Mouse (Mus musculus) small intestine, adult 10 weeks (tissue): ENCODE data around the gene Cpne2. TPM values are rescaled to one million over a fixed set of nuclear protein-coding genes. Genes with fewer than 3 reads are reported as not detected.

ENCODE experiments used
- polyA plus RNA-seq: library from polyadenylated mRNA; stranded (reverse); fragments of 350-450 nt; fragmentation: Illumina TruSeq; extraction: RNeasy Lipid Tissue Mini Kit (QIAGEN cat#74804); gene quantifications from one replicate; pipeline ENCODE4 v1.2.3, GENCODE M21; 2014; ENCODE audit warnings: low replicate concordance

Cpne2 gene
- 11.6 TPM for polyA plus RNA-seq

DNA sequence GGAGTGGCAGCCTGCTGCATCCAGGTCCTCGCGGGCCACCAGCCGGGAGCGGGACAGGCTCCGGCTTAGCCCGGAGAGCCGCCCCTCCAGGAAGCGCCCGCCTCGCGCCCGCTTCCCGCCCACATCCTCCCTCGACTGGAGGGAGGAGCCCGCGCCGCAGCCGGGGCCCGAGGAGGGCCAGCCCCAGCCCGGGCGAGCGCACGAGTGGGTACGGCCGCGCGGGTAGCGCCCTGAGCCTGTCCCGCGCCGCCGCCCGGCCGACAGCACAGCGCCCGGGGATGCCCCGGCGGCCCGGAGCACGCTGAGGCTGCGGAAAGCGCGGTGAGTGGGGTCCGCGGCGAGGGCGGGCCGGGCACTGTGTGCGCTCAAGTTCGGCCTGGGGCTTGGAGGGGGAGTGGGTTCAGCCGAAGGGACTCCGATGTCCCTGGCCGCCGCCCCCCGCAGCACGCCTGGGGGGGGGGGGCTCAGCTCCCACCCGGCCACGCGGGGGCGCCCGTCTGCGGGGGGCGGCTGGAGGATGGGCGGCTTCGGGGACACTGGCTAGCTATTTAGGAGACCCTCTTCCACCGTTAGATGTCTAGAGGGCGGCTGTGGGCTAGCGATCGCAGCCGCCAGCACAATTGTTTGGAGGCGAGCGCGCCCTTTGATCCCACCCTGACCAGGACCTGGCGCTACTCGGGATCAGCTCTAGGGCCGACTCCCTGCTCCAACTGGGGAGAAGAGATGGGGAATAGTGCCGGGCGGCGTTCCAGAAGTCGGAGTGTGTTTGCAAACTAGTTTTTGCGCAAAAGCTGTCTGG, at the start of gene Cpne2:
Gene Cpne2, plus strand, starts transcription at position 118 of the 799 bp plus-strand sequence.

DNA sequence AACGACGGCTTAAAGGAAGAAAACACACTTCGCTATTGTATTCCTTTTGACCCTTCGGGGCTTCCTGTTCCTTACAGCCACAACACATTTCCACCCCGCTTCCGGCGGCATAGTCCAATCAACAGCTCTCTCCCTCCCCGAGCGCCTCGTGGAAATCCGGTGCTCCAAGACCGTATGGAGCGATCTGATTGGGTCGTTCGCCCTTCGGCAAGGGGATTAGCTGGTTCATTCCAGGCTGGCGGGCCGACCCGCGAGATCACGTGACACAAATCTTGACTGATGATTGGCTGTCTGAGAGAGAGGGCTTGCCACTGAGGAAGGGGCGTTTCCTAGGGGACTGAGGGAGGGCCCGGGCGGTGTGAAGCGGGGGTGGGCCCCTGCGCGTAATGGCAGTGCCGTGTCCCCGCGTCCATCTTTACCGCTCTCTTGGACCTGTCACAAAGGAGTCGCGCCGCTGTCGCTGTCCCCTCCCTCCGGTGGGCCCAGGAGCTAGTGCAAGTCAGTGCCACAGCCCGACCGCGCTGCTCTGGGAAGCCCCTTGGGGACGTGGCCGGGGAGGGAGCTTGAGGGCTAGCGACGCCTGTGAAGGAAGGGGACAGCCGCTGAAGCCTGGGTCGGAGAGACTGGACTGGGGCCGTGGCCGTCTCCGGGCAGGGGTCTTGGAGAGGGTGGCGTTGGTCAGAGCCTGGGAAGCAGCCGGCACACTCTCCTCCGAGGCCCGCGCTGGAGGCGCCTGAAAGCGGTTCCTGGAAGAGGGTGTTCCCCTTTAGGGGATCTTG, 69.0 kb downstream of the Cpne2 start, which contains the start of the genes Rspry1 and Fam192a:
Gene Rspry1, plus strand, starts transcription at position 331 of the 779 bp plus-strand sequence.
Gene Fam192a, minus strand, starts transcription at position 391 of the 779 bp plus-strand sequence.

Other genes with a start within 250 kb of the Cpne2 start
- not detected for gene Slc12a3, start 203.8 kb upstream of the Cpne2 start, polyA plus RNA-seq
- gene Herpud1, start 146.6 kb upstream of the Cpne2 start, polyA plus RNA-seq, result 108 TPM
- 8.2 TPM for gene Nlrc5, start 98.6 kb upstream of the Cpne2 start, polyA plus RNA-seq
- gene Rspry1, start 68.9 kb downstream of the Cpne2 start, polyA plus RNA-seq, result 42.4 TPM
- 56.4 TPM for gene Fam192a, start 69.0 kb downstream of the Cpne2 start, polyA plus RNA-seq
- gene Arl2bp, start 133.6 kb downstream of the Cpne2 start, polyA plus RNA-seq, result 167 TPM
- 2.6 TPM for gene Pllp, start 163.3 kb downstream of the Cpne2 start, polyA plus RNA-seq
- 7.0 TPM for gene Ccl22, start 212.6 kb downstream of the Cpne2 start, polyA plus RNA-seq
- 2.0 TPM for gene Cx3cl1, start 239.0 kb downstream of the Cpne2 start, polyA plus RNA-seq